Mouse (Mus musculus) kidney, embryonic 16.5 days (tissue): ENCODE measurements around the gene Stox2. TPM values are rescaled to one million over a fixed set of nuclear protein-coding genes. Genes with fewer than 3 reads are reported as not detected.

ENCODE experiments used
- ATAC-seq: fragments of 200-750 bp; cut with Nextera tagmentation; 2 replicates; pipeline ENCODE4 v1.8.0; 2017; ENCODE audit warnings: moderate TSS enrichment; ENCODE audit not compliant: low FRiP score, low TSS enrichment
- H3K27ac ChIP-seq: fragments of 300-500 bp; sonication (generic); 2 replicates; pipeline ENCODE4 v1.5.1; 2014; ENCODE audit warnings: low read length
- H3K27me3 ChIP-seq: fragments of 300-500 bp; sonication (generic); 2 replicates; pipeline ENCODE4 v1.6.1; 2014; ENCODE audit warnings: low read length, control low read depth, mixed read lengths; ENCODE audit not compliant: insufficient read depth
- H3K36me3 ChIP-seq: fragments of 300-500 bp; sonication (generic); 2 replicates; pipeline ENCODE4 v1.6.1; 2014; ENCODE audit warnings: low read length, control low read depth, mixed read lengths; ENCODE audit not compliant: insufficient read depth
- H3K4me1 ChIP-seq: fragments of 300-500 bp; sonication (generic); 2 replicates; pipeline ENCODE4 v1.6.1; 2014; ENCODE audit warnings: low read length, control low read depth, mixed read lengths; ENCODE audit not compliant: insufficient read depth
- H3K4me2 ChIP-seq: fragments of 300-500 bp; sonication (generic); replicated peaks from 2 replicates; pipeline ENCODE4 v1.6.1; 2014; ENCODE audit warnings: low read depth, low read length
- H3K4me3 ChIP-seq: fragments of 300-500 bp; sonication (generic); 2 replicates; pipeline ENCODE4 v1.5.1; 2014; ENCODE audit warnings: mild to moderate bottlenecking, low read length
- H3K9ac ChIP-seq: fragments of 300-500 bp; sonication (generic); replicated peaks from 2 replicates; pipeline ENCODE4 v1.6.1; 2014; ENCODE audit warnings: low read length
- H3K9me3 ChIP-seq: fragments of 300-500 bp; sonication (generic); 2 replicates; pipeline ENCODE4 v1.6.1; 2016; ENCODE audit warnings: low read length, control low read depth
- WGBS: fragments of 180-500 bp; shearing (Covaris S2); extraction: QIAGEN DNeasy Blood & Tissue Kit; methylation state at CpG from one replicate; pipeline ENCODE4 v1.1.7; 2014; 5-methylcytosine and 5-hydroxymethylcytosine counted together
- polyA plus RNA-seq: library from polyadenylated mRNA; unstranded; fragments of >200 nt; fragmentation: Nextera tagmentation; extraction: Ambion mirVana; gene quantifications from 2 replicates; pipeline ENCODE4 v1.2.1, GENCODE M21; 2015

The Stox2 gene
- polyA plus RNA-seq, 1 experiment from 2014 or later, result 9.4 TPM

- ATAC-seq, result 0 out of 2 replicates have a peak, but pooled peaks have one; percentile 19
- no peak overlapping the region; the same call in 1 of the 2 replicates for H3K27ac ChIP-seq
- no peak overlapping the region for H3K9ac ChIP-seq
- no peaks in the 10 kb centered on the region for H3K9me3 ChIP-seq
- no peak overlapping the region for H3K4me3 ChIP-seq
- no peaks in the 10 kb centered on the region for H3K27me3 ChIP-seq
- H3K4me1 ChIP-seq, result no peaks in the 10 kb centered on the region
- WGBS, result 65% methylated on average over 21 of the region's 21 CpGs
- H3K4me2 ChIP-seq, result no peak overlapping the region; the same call in 1 of the 2 replicates
- no peaks in the 10 kb centered on the region for H3K36me3 ChIP-seq
These were observed 177.9 kb downstream of the Stox2 start for GRCm38 (mm10) chr8:47268062-47268822.

- no peaks in the 10 kb centered on the region for H3K4me1 ChIP-seq
- no peak overlapping the region for H3K4me2 ChIP-seq
- no peak overlapping the region for H3K9ac ChIP-seq
- ATAC-seq, result no peak
- no peaks in the 10 kb centered on the region for H3K27me3 ChIP-seq
- no peaks in the 10 kb centered on the region for H3K36me3 ChIP-seq
- no peak overlapping the region for H3K4me3 ChIP-seq
- 76% methylated on average over 17 of the region's 17 CpGs for WGBS
- H3K9me3 ChIP-seq, result no peaks in the 10 kb centered on the region
- no peak overlapping the region for H3K27ac ChIP-seq
These were observed 182.9 kb downstream of the Stox2 start for GRCm38 (mm10) chr8:47263070-47263843.

GRCm38 (mm10) chr8:47260751-47261474, 185.2 kb downstream of the Stox2 start:
- Histone ChIP-seq H3K27me3 (no peaks in the 10 kb centered on the region), H3K9ac (no peak overlapping the region), H3K9me3 (no peaks in the 10 kb centered on the region), H3K36me3 (no peaks in the 10 kb centered on the region), H3K4me1 (no peaks in the 10 kb centered on the region), H3K27ac (no peak overlapping the region), H3K4me3 (no peak overlapping the region), H3K4me2 (no peak overlapping the region)
- no peak for ATAC-seq
- 40% methylated on average over 12 of the region's 12 CpGs for WGBS

GRCm38 (mm10) chr8:47250832-47251231, 195.3 kb downstream of the Stox2 start:
- Histone ChIP-seq H3K9me3 (no peaks in the 10 kb centered on the region), H3K36me3 (no peaks in the 10 kb centered on the region)

GRCm38 (mm10) chr8:47245116-47245515, 201.0 kb downstream of the Stox2 start:
- no peak for ATAC-seq
- Histone ChIP-seq H3K4me1 (peaks cover 13% of the 10 kb centered on the region), H3K4me3 (no peak overlapping the region), H3K4me2 (no peak overlapping the region), H3K27ac (no peak overlapping the region), H3K27me3 (no peaks in the 10 kb centered on the region), H3K9ac (no peak overlapping the region), H3K9me3 (no peaks in the 10 kb centered on the region), H3K36me3 (no peaks in the 10 kb centered on the region)
- WGBS, result 78% methylated on average over 4 of the region's 4 CpGs

More at GRCm38 (mm10) chr8:47250832-47251231, 195.3 kb downstream of the Stox2 start:
- Histone ChIP-seq H3K4me2 (no peak overlapping the region), H3K4me1 (no peaks in the 10 kb centered on the region), H3K4me3 (no peak overlapping the region), H3K27ac (no peak overlapping the region), H3K9ac (no peak overlapping the region), H3K27me3 (no peaks in the 10 kb centered on the region)
- ATAC-seq, result no peak
- 77% methylated on average over 4 of the region's 4 CpGs for WGBS

- Histone ChIP-seq H3K9me3 (no peaks in the 10 kb centered on the region), H3K9ac (no peak overlapping the region), H3K4me1 (peaks cover 14% of the 10 kb centered on the region), H3K27me3 (no peaks in the 10 kb centered on the region), H3K27ac (no peak overlapping the region), H3K4me3 (no peak overlapping the region), H3K36me3 (no peaks in the 10 kb centered on the region), H3K4me2 (no peak overlapping the region)
- ATAC-seq, result no peak
- WGBS, result 86% methylated on average over 15 of the region's 15 CpGs
These were observed 202.0 kb downstream of the Stox2 start for GRCm38 (mm10) chr8:47244202-47244601.

GRCm38 (mm10) chr8:47243631-47244030, 202.5 kb downstream of the Stox2 start:
- Histone ChIP-seq H3K4me1 (peaks cover 14% of the 10 kb centered on the region), H3K4me2 (peak overlapping the region; percentile 55), H3K4me3 (no peak overlapping the region), H3K27ac (no peak overlapping the region), H3K9me3 (no peaks in the 10 kb centered on the region), H3K27me3 (no peaks in the 10 kb centered on the region), H3K36me3 (no peaks in the 10 kb centered on the region), H3K9ac (no peak overlapping the region)
- no peak for ATAC-seq
- 60% methylated on average over 12 of the region's 12 CpGs for WGBS

GRCm38 (mm10) chr8:47243016-47243630, 203.0 kb downstream of the Stox2 start:
- Histone ChIP-seq H3K36me3 (no peaks in the 10 kb centered on the region), H3K9me3 (no peaks in the 10 kb centered on the region), H3K4me2 (peak overlapping the region; percentile 55), H3K9ac (no peak overlapping the region), H3K27me3 (no peaks in the 10 kb centered on the region), H3K4me3 (peak overlapping the region; percentile 40), H3K4me1 (peaks cover 14% of the 10 kb centered on the region), H3K27ac (no peak overlapping the region)
- ATAC-seq, result peak; percentile 71; the same call in 1 of the 2 replicates
- 37% methylated on average over 8 of the region's 8 CpGs for WGBS

GRCm38 (mm10) chr8:47242207-47243004, 203.8 kb downstream of the Stox2 start:
- Histone ChIP-seq H3K4me3 (peak overlapping the region; percentile 40), H3K27me3 (no peaks in the 10 kb centered on the region), H3K9me3 (no peaks in the 10 kb centered on the region), H3K36me3 (no peaks in the 10 kb centered on the region), H3K4me2 (peak overlapping the region; percentile 55), H3K4me1 (peaks cover 14% of the 10 kb centered on the region), H3K27ac (peak overlapping the region; percentile 27; the same call in 1 of the 2 replicates), H3K9ac (peak overlapping the region; percentile 42; the same call in 1 of the 2 replicates)
- WGBS, result 24% methylated on average over 17 of the region's 17 CpGs
- peak; percentile 89 for ATAC-seq
